Mouse (Mus musculus) CH12.LX (cell line): ENCODE results near the gene Fen1.

Source experiments
- BHLHE40 ChIP-seq: IDR thresholded peaks from 2 replicates; pipeline ENCODE4 v1.6.1; 2011; ENCODE audit warnings: mild to moderate bottlenecking, low read depth, low read length, improper control_type of control experiment
- CTCF ChIP-seq, 2 experiments: IDR thresholded peaks in 1 of 2; conservative IDR thresholded peaks in 1 of 2; 2 replicates each; pipeline ENCODE4 v1.5.1; 2011 to 2012; ENCODE audit warnings: low read depth in 2 of 2, low read length in 2 of 2, improper control_type of control experiment in 1 of 2, inconsistent platforms in 1 of 2, mild to moderate bottlenecking in 1 of 2, moderate library complexity in 1 of 2
- E2F4 ChIP-seq: IDR thresholded peaks from 2 replicates; pipeline ENCODE4 v1.6.1; 2011; ENCODE audit warnings: low read depth, low read length, improper control_type of control experiment; ENCODE audit not compliant: insufficient replicate concordance
- EP300 ChIP-seq: IDR thresholded peaks from 2 replicates; pipeline ENCODE4 v1.6.1; 2011; ENCODE audit warnings: low read length, improper control_type of control experiment
- GABPA ChIP-seq: IDR thresholded peaks from 2 replicates; pipeline ENCODE4 v1.6.1; 2012; ENCODE audit warnings: low read depth, low read length, improper control_type of control experiment, inconsistent platforms; ENCODE audit not compliant: insufficient replicate concordance
- JUN ChIP-seq: IDR thresholded peaks from 2 replicates; pipeline ENCODE4 v1.6.1; 2011; ENCODE audit warnings: low read depth, mild to moderate bottlenecking, low read length, improper control_type of control experiment, moderate library complexity; ENCODE audit not compliant: insufficient read depth
- MAX ChIP-seq: IDR thresholded peaks from 2 replicates; pipeline ENCODE4 v1.6.1; 2011; ENCODE audit warnings: low read length, improper control_type of control experiment
- MEF2A ChIP-seq: IDR thresholded peaks from 2 replicates; pipeline ENCODE4 v1.6.1; 2014; ENCODE audit warnings: low read depth, mild to moderate bottlenecking, inconsistent platforms, low read length, improper control_type of control experiment, borderline replicate concordance
- MYC ChIP-seq: IDR thresholded peaks from 2 replicates; pipeline ENCODE4 v1.6.1; 2011; ENCODE audit warnings: low read depth, mild to moderate bottlenecking, improper control_type of control experiment, low read length
- POLR2A ChIP-seq: IDR thresholded peaks from 2 replicates; pipeline ENCODE4 v1.6.1; 2011; ENCODE audit warnings: low read depth, mild to moderate bottlenecking, improper control_type of control experiment, low read length
- USF1 ChIP-seq: IDR thresholded peaks from 2 replicates; pipeline ENCODE4 v1.6.1; 2014; ENCODE audit warnings: low read depth, mild to moderate bottlenecking, inconsistent platforms, low read length, improper control_type of control experiment
- USF2 ChIP-seq: conservative IDR thresholded peaks from 2 replicates; pipeline ENCODE4 v1.6.1; 2011; ENCODE audit warnings: low read depth, low read length, improper control_type of control experiment

GRCm38 (mm10) chr19:10168441-10168840, 35.5 kb downstream of the Fen1 start:
- TF ChIP-seq EP300 = no peak
- no peak for TF ChIP-seq POLR2A
- TF ChIP-seq JUN = no peak
- TF ChIP-seq MEF2A = no peak
- TF ChIP-seq CTCF (conservative IDR thresholded peaks at IDR 0.05 in 1 of 2, IDR thresholded peaks at IDR 0.05 in 1 of 2; ENCODE audit: low read depth in 2 of 2, low read length in 2 of 2) = no peak
- TF ChIP-seq BHLHE40 = no peak
- no peak for TF ChIP-seq MYC
- no peak for TF ChIP-seq USF2
- TF ChIP-seq E2F4 = no peak
- no peak for TF ChIP-seq USF1
- TF ChIP-seq GABPA = no peak
- TF ChIP-seq MAX = no peak
